Mouse (Mus musculus): ENCODE measurements at regions not wholly inside any gene's neighbourhood (a gene's known extent, or its start where the extent isn't known, plus 50 kb on each side); places are given as distances from the start of the nearest gene placed in this dataset.

DNA sequence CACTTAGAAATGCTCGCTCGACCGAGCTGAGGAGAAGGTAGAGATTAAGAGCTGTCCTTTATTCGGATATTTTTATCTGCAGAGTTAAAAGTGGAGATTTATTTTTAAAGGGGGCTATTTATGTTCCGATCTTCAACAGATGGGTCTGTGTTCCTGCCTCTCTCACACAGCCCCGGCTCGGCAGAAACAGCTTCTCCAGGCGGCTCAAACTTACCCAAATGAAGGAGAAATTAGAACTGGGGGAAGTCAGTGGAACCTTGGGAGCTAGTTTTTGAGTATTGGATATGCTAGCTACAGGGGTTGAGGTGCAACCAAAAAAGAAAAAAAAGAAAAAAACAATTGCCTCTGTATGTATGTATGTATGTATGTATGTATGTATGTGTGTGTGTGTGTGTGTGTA lies 124.2 kb upstream of the Zfp703 start:
- DNase-seq, result no peak

DNA sequence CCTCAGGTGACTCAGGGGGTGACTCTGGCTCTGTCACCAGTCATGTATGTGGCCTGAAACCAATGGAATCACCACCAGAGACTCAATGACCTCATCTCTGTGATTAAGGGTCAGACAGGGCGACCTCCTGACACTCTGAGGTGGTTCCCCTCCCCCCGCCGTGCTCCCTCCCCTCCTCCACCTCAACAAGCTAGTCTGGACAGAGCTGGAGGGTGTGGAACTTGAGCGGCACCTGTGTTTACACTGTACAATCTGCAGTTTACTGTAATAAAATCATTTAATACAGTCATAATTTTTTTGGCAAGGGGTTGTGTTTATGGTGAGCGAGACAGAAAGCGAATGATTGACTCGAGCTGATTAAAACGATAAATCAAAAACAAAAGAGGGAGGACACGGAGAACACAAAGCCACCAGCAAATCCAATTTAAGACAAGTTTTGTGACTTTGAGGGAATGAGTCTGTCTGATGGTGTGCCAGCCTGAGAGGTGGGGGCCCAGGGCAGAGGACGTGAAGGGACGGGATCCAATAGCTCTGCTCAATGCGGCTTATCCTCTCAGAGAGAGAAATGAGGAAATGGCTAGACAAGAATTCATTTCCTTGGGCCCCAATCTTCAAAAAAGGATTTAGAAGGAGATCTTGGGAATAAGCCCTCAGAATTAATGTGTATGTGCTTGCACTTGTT lies 122.4 kb upstream of the Zfp703 start:
- no peak for DNase-seq

DNA sequence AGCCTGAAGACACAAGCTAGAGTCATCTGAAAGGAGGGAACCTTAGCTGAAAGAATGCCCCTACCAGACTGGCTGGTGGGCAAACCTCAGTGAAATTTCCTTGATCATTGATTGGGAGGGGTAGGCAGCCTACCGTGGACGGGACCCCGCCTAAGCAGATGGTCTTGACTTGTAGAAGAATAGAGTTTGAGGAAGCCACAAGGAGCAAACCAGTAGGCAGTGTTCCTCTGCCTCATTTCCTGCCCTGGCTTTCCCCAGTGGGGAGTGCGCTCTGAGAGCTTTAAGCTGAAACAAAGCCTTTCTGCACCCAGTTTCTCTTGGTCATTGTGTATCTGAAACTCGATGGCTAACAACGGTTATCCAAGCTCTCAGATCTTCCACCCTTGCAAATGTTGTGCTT lies 121.9 kb upstream of the Zfp703 start:
- no peak for DNase-seq

DNA sequence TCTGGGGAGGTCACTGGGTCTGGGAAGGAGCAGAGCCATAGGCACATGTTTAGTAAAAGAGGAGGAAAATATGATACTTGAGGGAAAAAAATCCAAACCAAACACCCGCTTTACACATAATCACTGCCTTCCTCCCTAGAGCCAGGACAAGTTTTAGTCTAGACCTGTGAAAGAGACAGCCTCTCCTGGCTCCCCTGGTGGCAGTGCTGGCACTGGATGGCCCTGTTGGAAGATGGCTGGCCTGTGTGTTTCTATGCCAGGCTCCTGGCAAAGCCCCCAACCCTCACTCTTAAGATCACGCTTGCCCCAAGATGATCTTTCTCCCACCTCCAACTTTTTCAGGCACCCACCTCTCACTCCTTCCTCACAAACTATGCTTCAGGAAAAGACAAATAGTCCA lies 112.6 kb upstream of the Zfp703 start:
- no peak for DNase-seq

DNA sequence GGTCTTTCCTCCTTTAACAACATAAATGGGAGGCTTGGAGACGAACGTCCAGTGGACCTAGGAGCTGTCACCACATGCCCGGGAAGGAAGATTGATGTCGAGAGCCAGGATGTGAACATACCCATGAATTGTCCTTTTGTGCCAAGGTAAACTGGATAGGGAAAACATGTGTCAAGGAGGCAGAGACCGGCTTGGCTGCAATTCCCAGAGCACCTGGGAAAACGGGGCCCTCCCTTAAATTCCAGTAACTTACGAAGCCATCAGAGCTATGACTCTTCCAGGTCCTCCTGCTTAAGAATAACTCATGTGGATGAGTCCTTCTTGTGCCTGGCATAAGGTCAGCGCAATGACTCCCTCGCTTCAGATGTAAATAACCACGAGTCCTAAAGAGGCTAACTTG lies 112.2 kb upstream of the Zfp703 start:
- no peak for DNase-seq

DNA sequence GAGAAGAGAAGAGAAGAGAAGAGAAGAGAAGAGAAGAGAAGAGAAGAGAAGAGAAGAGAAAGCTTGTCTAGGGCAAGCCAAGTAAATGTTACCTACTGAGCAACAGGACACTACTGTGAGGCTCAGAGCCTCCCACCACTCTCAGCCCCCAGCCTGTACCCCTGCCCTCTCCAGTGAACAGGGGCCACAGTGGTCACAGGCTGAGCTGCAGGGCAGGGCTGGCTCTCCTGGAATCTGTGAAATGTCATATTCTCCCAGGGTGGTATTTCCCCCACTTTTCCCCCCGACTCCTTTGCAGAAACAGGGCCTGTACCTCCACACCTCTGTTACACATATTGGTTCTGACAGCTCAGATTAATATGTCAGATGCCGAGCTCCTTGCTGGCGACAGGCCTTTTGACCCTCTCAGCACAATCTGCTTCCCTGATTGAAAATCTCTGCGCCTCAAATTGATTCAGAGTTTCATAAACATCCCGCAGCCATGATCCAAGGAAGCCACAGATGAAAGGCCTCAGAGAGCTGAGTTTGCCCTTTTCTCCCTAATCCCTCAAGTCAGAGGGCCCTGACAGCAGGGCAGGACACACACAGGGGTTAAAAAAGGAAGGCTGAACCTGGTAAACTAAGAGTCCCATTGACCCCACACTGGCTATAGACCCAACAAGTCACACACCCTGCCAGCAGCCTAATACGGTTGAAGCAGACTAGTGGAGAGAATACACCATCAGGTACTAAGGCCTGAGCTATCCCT lies 108.8 kb upstream of the Zfp703 start:
- DNase-seq, result no peak

DNA sequence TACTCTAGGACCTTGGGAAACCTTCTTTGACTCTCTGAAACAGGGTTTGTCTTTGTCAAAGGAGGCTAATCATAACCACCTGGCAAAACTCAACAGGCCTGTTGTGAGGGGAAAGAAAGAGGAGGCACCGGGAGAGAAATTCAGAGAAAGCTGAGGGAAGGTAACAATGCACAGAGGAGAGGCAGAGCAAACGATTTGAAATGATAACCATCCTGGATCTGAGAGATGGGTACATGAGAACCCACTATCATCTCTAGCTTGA lies 108.3 kb upstream of the Zfp703 start:
- no peak for DNase-seq

DNA sequence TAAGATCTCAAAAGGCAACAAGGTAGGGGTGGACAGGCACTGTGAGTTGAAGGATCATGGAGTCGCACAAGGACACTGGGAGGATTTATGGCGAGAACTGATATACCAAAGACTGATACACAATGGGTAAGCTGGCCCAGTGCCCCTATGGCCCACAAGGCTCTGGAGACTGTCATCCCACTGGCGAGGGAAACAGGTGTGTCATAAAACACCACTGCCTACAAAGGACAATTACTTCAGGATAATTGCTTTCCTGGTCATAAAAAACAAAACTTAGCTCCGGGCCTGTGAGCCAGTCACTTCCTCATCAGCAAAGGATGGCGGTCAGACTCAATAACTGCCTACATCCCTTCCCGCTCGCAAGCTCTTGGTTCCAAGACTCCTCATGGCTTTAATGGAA lies 105.3 kb upstream of the Zfp703 start:
- DNase-seq, result no peak

DNA sequence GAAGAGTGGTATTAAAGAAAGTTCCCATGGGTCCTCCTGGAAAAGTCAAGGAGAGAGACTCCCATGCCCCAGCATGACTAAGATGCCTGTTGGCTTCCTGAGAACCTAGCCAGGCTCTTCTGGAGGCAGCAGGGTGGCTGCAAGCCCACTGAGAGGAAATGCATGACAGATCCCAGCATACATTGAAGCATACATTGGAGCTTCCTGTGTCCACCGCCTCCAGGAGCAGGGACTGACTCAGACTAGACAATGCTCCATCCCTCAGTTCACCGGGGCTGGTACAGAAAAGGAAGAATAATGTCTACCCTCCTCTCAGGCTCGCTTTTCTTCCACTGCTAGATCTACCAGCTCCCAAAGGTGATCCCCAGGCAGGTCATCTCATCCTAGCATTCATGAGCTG lies 104.7 kb upstream of the Zfp703 start:
- no peak for DNase-seq

DNA sequence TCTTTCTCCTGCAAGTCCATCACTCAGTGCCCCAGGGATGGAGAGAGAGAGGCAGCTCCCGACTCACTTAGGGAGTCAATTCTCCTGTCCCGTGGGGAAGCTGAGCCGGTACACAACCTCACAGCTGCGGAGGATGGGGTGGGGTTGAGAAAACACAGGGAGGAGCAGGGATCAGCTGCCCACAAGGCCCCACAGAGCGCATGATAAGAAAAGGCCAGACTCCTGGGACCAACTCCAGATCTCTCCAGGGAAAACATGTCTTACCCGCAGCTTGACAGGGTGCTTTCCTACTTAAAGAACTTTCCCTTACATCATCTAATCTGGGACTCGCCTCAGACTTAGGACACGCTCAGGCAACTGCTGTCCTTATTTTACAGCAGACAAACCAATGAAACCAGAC lies 104.3 kb upstream of the Zfp703 start:
- no peak for DNase-seq

DNA sequence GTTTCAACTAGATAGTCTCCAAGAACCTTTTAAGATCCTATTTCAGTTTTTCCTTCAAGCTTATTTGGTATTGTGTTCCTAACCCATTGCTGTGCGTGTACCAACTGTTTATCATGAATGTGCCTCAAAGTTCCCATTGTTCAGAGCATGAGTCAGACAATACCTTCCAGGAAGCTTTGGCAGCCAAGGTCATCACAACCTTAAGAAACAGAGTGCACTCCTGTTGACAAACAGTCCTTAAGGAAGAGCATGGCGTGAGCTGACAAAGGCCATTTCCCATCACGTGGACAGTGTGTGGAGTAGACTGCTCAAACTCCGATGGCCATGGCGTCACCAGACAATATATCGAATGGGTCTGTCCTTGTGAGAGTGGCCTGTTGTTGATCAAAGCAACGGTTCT lies 96.9 kb upstream of the Zfp703 start:
- no peak for DNase-seq

DNA sequence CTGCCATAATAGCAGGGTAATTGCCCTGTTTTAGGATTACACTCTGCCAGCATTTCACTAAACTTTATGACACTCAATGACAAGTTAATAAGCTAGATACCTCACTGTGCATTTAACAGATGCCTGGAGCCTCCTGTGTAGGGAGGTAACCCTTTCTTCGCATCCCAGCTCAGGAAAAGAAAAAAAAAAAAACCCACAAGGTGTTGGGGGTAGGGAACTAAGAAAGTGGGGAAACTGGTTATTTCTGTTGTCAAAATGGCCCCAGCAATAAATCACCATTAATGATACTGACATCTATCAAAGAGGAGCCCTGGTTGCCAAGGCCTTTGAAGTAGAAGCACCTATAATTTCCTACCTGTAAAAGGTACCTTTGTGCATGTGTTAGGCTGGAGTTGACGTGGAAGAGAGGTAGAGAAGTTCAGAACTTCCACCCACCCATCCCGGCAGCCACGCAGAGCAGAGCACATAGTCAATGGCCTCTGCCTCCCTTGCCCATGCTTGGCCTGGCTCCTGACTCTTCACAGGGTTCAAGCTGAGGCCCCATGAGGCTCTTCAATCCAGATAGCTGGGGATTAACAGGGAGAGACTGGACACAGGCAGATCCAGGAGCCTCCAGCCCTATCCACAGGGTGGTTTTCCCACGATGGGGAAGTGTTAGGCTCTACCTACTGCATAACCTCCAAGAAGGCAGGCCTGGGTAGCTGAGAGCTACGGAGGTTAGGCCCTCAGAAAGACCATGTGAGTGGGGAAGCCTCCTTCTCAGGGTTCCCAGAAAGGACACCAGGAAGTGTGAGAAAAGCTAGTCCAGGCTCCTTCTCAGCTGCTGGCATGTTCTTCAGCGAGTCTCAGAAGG lies 95.6 kb upstream of the Zfp703 start:
- DNase-seq, result no peak

DNA sequence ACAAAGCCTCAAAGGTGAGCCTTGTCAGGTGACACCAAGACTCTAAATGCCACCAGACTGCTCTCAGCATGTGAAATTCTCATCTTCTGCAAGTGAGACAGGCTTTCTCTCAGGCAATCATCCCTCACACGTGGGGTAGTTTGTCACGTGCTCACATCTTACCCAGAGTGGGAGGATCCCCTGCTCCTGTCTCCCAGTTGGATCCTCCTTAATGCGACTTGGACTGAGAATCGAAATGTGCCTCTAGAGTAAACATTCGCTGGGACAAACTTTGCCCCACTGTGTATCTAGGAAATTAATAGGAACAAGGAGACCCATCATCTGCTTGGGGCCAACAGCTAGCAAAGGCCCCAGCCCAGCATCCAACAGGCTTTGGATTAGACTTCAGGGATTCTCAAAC lies 94.5 kb upstream of the Zfp703 start:
- no peak for DNase-seq

DNA sequence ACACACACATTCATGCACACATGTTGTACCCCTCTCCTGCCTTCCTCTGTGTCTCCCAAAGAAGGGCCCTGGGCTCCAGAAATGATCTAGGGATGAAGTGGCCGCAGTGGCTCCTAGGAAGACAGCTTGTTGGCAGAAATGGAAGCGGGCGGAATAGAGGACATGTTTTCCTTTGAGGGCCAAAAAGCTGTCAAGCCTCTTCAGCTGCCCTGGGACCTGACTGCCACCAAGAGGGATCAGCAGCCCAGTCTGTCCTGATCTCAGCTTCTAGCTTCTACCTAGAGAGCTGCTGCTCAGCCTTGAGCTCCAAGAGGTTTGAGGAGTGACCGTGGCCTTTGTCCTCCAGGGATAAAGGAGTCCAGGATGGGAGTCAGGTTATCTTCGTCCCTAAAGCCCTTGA lies 93.8 kb upstream of the Zfp703 start:
- DNase-seq, result no peak

DNA sequence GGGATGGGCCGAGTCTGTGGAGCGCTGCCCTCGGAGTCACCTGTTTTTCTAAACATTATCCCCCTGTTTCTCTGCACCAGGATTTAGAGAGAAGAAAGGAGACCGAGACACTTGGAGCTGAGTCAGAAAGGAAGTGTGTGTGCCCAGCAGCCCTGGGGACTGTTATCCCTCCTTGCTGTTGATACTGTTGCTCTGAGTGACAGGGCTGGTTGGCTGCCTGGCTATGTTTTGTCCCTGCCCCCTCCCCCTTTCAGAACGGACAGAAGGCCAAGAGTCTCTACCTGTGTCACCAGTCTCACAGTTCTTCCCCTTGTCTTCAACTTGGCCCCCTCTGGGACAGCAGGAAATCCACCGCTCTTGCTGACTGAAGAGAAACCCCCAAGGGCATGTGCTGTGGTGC lies 93.4 kb upstream of the Zfp703 start:
- no peak for DNase-seq

DNA sequence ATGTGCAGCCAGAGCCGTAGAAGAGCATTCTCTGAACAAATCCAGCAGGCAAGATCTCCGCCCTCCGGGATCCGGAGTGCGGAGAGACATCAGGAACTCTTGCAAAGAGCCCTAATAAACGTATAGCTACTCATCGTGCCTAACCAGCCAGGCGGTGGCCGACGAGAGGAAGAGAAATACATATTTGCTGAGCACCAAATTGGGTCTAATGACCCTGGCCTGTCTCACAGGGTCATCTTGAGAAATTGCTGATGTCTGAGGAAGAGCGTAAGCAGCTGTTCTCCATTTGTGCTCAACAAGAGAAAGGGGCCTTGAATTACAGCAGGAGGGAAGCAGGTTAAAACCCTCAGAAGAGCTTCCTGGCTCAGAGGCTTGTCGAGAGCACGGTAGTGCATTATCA lies 92.8 kb upstream of the Zfp703 start:
- no peak for DNase-seq

DNA sequence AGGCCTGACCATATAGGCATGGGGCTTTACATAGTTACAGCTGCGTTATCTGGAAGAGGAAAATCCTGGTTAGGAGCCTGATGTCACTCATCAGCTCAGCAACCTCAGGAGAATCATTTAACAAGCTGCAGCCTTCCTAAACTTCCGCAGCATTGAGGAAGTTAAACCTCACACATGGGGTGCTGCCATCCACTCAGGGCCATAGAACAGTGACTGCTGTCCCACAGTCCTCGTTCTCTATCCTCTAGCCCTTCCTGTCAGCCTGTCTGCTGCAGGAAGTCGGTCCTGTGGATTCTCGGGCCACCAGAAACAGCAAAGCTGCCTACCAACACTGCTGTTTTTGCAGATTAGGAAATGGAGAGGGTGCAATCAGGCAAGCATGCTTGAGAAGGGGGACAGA lies 91.8 kb upstream of the Zfp703 start:
- DNase-seq, result no peak

DNA sequence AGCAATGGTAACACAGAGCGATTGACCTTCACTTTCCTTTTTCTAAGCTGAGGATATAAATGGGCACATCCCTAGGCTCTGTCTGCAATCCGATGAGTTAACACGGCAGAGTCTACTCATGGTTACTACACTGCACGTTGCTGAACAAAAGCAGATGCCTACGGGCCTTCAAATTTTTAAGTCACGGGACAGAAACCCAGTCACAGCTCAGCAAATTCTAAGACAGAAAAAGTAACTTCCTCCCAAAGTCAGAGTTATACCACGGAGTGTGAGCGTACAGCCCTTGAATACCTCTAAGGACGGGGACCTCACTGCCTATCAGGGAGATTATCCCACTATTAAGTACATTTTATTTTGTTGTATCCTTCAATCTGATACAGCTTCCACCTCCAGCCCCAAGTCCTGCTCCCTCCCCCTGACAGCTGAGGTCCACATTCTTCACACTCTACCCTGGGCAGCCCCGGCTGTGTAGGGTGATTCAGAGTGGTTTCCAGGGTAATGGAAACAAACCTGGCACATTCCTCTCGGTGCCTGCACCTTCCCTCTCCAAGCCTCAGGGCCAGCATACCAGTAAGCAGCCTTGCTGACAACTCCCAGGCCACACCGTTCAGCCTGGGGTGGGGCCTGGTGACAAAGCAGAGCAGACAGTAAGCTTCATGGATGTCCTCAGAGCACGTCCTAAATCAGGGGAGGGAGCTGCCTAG lies 90.2 kb upstream of the Zfp703 start:
- no peak for DNase-seq

DNA sequence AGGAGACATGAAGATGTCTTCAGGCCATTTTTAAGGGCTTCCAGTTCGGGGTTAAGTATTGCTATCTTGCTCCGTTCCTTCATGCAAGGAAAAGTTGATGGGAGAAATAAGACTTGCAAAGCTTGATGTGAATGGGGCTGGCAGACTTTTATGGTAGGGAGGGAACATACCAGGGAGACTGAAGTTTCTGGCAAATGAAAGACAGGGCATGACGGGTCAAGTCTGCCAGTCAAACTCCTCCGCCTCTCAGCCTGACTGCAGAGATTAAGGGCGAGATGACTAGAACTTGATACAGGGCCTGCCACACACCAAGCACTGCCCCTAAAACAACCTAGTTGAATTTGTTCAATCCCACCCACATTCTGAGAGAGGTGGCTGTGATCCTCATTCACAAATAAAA lies 89.6 kb upstream of the Zfp703 start:
- no peak for DNase-seq

DNA sequence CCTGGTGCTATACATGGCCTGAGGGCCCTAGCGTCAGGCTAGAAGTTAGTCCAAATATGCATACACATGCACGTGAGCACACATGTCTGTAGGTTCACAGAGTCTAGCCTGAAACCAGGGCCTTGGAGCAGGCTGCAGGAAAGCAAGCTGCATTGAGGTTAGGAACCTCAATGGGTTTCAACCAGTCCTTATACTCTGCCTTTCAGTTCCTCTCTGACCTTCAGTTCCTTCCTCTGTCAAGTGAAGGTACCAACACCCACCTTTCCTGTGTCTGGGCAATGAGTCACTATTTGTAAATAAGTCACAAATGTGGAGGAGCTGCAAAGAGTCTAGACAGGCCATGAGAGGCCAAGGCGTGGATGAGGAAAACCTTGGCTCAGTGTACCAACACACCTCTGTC lies 89.1 kb upstream of the Zfp703 start:
- no peak for DNase-seq

DNA sequence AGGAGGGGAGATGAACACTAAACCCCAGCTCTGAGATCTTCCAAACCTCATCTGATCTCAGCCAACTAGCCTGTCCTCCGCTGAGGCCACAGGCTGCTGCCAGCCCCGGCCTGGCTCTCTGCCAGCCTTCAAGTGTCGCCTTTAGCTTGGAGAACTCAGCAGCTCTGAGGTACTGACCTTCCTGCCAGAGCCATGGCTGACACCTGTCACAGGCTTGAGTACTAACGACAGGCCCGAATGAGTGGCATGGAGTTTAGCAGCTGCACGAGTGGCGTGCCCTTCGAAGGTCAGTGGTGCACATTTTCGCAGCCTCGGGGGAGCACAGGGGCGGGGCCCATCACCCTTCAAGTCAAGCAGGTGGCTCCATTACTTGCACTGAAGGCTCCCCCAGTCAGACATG lies 85.2 kb upstream of the Zfp703 start:
- DNase-seq, result peak; percentile 71

DNA sequence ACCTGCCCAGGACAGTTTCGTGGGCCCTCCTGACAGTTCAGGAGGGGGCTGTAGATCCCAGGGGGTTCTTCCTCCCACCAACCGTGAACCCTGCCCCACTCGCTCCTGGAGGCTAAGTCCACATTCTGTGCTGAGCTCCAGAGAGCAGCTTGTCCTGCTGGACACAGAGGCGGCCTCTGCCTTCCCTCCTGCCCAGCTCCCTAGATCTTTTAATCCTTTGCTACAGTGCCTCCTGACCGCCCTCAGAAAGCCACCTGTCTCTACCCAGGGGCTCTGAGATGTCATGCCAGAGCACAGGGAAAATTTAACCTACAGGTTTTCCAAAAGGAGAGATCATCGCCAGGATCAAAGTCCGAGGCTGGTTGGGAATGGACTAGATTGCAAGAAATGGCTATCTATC lies 84.7 kb upstream of the Zfp703 start:
- peak; percentile 32 for DNase-seq

DNA sequence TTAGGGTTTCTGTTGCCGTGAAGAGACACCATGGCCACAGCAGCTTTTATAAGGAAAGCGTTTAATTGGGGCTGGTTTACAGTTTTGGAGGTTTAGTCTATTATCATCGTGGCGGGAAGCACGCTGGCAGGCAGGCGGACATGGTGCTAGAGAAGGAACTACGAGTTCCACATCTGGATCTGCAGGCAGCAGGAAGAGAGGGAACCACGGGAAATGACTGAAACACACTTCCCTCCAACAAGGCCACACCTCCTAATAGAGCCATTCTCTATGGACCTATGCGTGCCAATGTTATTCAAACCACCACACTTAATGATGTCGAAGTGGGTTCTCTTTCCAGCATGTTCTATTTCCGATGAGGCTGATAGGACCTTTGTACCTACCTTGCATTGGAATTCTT lies 81.3 kb upstream of the Zfp703 start:
- DNase-seq, result no peak

DNA sequence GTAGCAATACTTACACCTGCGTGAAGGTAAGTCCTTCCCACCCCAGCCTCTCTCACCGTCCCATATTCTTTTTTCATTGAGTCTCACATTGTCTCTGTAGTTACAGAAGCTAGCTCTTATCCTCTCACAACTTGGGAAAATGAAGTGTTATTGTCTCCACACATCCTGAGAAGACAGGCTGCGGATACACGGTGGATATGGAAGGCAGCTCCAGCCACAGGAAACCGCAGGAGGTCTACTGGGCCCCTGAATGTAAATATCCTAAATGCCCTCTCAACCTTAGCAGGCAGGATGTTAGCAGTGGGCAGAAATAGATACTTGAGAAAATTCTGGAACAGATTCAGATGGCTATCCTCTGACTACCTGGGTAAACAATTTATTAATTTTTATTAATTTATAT lies 73.8 kb upstream of the Zfp703 start:
- DNase-seq, result no peak

Measured in cerebellum, adult 11 months (tissue).